Mouse (Mus musculus): Measurements from ENCODE around the gene Dapl1. TPM values are rescaled to one million over a fixed set of nuclear protein-coding genes. Genes with fewer than 3 reads are reported as not detected.

The Dapl1 gene
- polyA plus RNA-seq, 1 experiment: not detected

DNA sequence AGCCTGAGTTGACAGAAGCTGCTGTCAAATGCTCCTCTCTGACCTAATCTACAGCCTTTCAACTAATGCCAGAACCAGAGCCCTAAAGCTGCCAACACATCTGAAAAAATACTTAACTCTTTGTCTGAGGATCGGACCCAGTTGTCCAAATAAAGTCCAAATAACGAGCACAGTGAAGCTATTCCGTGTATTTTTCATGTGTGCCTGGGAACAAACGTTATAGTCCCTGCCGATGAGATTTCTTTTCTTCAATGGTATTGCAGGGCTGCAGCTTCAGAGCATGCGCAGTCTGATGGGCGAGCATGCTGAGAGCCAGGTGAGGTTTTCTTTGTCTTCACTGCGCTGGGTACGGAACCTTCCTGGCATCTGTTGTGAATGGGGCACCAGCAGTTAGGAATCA lies 44.6 kb upstream of the Dapl1 start:
- TF ChIP-seq MYOG (IDR thresholded peaks at IDR 0.05; ENCODE audit: control insufficient read depth in 1 of 3, insufficient read depth in 1 of 3, insufficient read length in 2 of 3, low read depth in 2 of 3) (no peak), MYOD1 (IDR thresholded peaks at IDR 0.05; ENCODE audit: control insufficient read depth in 1 of 3, insufficient read length in 2 of 3, low read depth in 2 of 3) (no peak), MAX (IDR thresholded peaks at IDR 0.05; ENCODE audit: low read depth) (no peak), TCF12 (IDR thresholded peaks at IDR 0.05; ENCODE audit: insufficient read depth, poor library complexity, severe bottlenecking) (no peak), E2F4 (IDR thresholded peaks at IDR 0.05; ENCODE audit: insufficient read depth) (no peak), REST (IDR thresholded peaks at IDR 0.05; ENCODE audit: insufficient read depth, insufficient read length) (no peak), TCF3 (IDR thresholded peaks at IDR 0.05; ENCODE audit: insufficient read length, low read depth) (no peak), SRF (IDR thresholded peaks at IDR 0.05; ENCODE audit: control insufficient read depth, insufficient read length, low read depth) (no peak), POLR2A (IDR thresholded peaks at IDR 0.05; ENCODE audit: insufficient read length, low read depth) (no peak), USF1 (IDR thresholded peaks at IDR 0.05; ENCODE audit: low read depth) (no peak), POLR2AphosphoS2 (IDR thresholded peaks at IDR 0.05; ENCODE audit: insufficient read length, low read depth) (no peak), CEBPB (IDR thresholded peaks at IDR 0.05; ENCODE audit: insufficient read depth, poor library complexity, severe bottlenecking) (no peak)

DNA sequence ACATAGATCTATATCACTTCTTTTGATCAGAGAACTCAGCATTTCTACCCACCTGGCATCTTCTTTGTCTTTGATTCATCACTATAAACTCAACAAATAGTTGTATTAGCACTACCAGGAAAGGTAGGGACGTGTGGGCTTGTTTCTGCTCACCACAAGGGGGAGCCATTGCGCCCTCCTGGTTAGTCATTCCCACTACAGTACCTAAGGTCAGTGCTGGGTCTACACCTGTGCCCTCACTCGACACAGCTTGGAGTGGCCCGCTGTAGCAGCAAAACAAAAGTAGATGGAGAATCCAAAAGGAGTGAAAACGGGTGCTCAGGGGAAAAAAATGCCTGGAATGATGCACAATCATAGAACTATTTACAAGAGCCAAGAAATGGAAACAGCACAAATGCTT lies 44.0 kb upstream of the Dapl1 start:
- TF ChIP-seq CEBPB (IDR thresholded peaks at IDR 0.05; ENCODE audit: insufficient read depth, poor library complexity, severe bottlenecking) (no peak), TCF12 (IDR thresholded peaks at IDR 0.05; ENCODE audit: insufficient read depth, poor library complexity, severe bottlenecking) (no peak), E2F4 (IDR thresholded peaks at IDR 0.05; ENCODE audit: insufficient read depth) (no peak), TCF3 (IDR thresholded peaks at IDR 0.05; ENCODE audit: insufficient read length, low read depth) (no peak), POLR2A (IDR thresholded peaks at IDR 0.05; ENCODE audit: insufficient read length, low read depth) (no peak), MYOG (IDR thresholded peaks at IDR 0.05; ENCODE audit: control insufficient read depth in 1 of 3, insufficient read depth in 1 of 3, insufficient read length in 2 of 3, low read depth in 2 of 3) (no peak), POLR2AphosphoS2 (IDR thresholded peaks at IDR 0.05; ENCODE audit: insufficient read length, low read depth) (no peak), REST (IDR thresholded peaks at IDR 0.05; ENCODE audit: insufficient read depth, insufficient read length) (no peak), MYOD1 (IDR thresholded peaks at IDR 0.05; ENCODE audit: control insufficient read depth in 1 of 3, insufficient read length in 2 of 3, low read depth in 2 of 3) (no peak), MAX (IDR thresholded peaks at IDR 0.05; ENCODE audit: low read depth) (no peak), SRF (IDR thresholded peaks at IDR 0.05; ENCODE audit: control insufficient read depth, insufficient read length, low read depth) (no peak)
- Histone ChIP-seq H3K27me3 (ENCODE audit: control insufficient read depth, insufficient read depth, insufficient read length) (no peaks in the 10 kb centered on the region), H3ac (ENCODE audit: control insufficient read depth, insufficient read length) (no peak overlapping the region), H3K79me2 (ENCODE audit: control insufficient read depth, insufficient read depth) (no peaks in the 10 kb centered on the region), H3K36me3 (ENCODE audit: control insufficient read depth, insufficient read depth) (no peaks in the 10 kb centered on the region), H3K4me3 (no peak overlapping the region), H3K4me2 (ENCODE audit: low read depth) (no peak overlapping the region)

More for the DNA sequence above, 44.6 kb upstream of the Dapl1 start:
- no peaks in the 10 kb centered on the region for H3K36me3 ChIP-seq (ENCODE audit: control insufficient read depth, insufficient read depth)
- H3K4me2 ChIP-seq (ENCODE audit: low read depth): no peak overlapping the region
- H3ac ChIP-seq (ENCODE audit: control insufficient read depth, insufficient read length): no peak overlapping the region
- H3K27me3 ChIP-seq (ENCODE audit: control insufficient read depth, insufficient read depth, insufficient read length): no peaks in the 10 kb centered on the region
- no peak overlapping the region for H3K4me3 ChIP-seq
- H3K79me2 ChIP-seq (ENCODE audit: control insufficient read depth, insufficient read depth): no peaks in the 10 kb centered on the region

- H3ac ChIP-seq (ENCODE audit: control insufficient read depth, insufficient read length): no peak overlapping the region
- H3K27me3 ChIP-seq (ENCODE audit: control insufficient read depth, insufficient read depth, insufficient read length): no peaks in the 10 kb centered on the region
- H3K4me2 ChIP-seq (ENCODE audit: low read depth): no peak overlapping the region
- no peaks in the 10 kb centered on the region for H3K36me3 ChIP-seq (ENCODE audit: control insufficient read depth, insufficient read depth)
- TF ChIP-seq SRF (IDR thresholded peaks at IDR 0.05; ENCODE audit: control insufficient read depth, insufficient read length, low read depth) (no peak), E2F4 (IDR thresholded peaks at IDR 0.05; ENCODE audit: insufficient read depth) (no peak)
- no peaks in the 10 kb centered on the region for H3K79me2 ChIP-seq (ENCODE audit: control insufficient read depth, insufficient read depth)
- H3K4me3 ChIP-seq: no peak overlapping the region
Observed at GRCm38 (mm10) chr2:59441681-59442080, 42.8 kb upstream of the Dapl1 start.

DNA sequence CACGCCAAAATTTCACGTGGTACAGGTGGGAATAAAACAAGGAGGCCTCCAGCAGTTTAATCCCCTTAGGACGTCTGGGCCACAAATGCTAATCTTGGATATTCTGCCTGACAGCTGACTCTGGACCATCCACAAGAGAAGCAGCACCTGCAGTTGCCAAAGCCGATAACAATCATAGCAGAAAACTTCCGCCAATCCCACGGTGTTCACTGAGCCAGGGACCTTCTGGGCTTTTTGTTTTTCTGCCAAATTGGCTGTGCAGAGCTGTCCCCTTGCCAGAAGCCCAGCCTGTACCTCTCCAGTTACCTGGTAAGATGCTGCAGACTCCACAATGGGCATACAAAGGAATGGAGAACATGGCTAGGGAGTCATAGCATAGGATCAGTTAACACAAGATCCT lies 37.8 kb upstream of the Dapl1 start:
- Histone ChIP-seq H3K36me3 (ENCODE audit: control insufficient read depth, insufficient read depth) (no peaks in the 10 kb centered on the region), H3ac (ENCODE audit: control insufficient read depth, insufficient read length) (no peak overlapping the region), H3K79me2 (ENCODE audit: control insufficient read depth, insufficient read depth) (no peaks in the 10 kb centered on the region), H3K4me3 (no peak overlapping the region), H3K4me2 (ENCODE audit: low read depth) (no peak overlapping the region), H3K27me3 (ENCODE audit: control insufficient read depth, insufficient read depth, insufficient read length) (no peaks in the 10 kb centered on the region)
- TF ChIP-seq TCF3 (IDR thresholded peaks at IDR 0.05; ENCODE audit: insufficient read length, low read depth) (no peak), POLR2AphosphoS2 (IDR thresholded peaks at IDR 0.05; ENCODE audit: insufficient read length, low read depth) (no peak), MYOD1 (IDR thresholded peaks at IDR 0.05; ENCODE audit: control insufficient read depth in 1 of 3, insufficient read length in 2 of 3, low read depth in 2 of 3) (no peak), USF1 (IDR thresholded peaks at IDR 0.05; ENCODE audit: low read depth) (no peak), CEBPB (IDR thresholded peaks at IDR 0.05; ENCODE audit: insufficient read depth, poor library complexity, severe bottlenecking) (no peak), MYOG (IDR thresholded peaks at IDR 0.05; ENCODE audit: control insufficient read depth in 1 of 3, insufficient read depth in 1 of 3, insufficient read length in 2 of 3, low read depth in 2 of 3) (no peak)

GRCm38 (mm10) chr2:59447712-59448111 lies 36.7 kb upstream of the Dapl1 start:
- Histone ChIP-seq H3K27me3 (ENCODE audit: control insufficient read depth, insufficient read depth, insufficient read length) (no peaks in the 10 kb centered on the region), H3K36me3 (ENCODE audit: control insufficient read depth, insufficient read depth) (no peaks in the 10 kb centered on the region), H3K4me3 (no peak overlapping the region), H3ac (ENCODE audit: control insufficient read depth, insufficient read length) (no peak overlapping the region), H3K79me2 (ENCODE audit: control insufficient read depth, insufficient read depth) (no peaks in the 10 kb centered on the region), H3K4me2 (ENCODE audit: low read depth) (no peak overlapping the region)
- no peak for TF ChIP-seq REST (IDR thresholded peaks at IDR 0.05; ENCODE audit: insufficient read depth, insufficient read length)
- no peak for TF ChIP-seq USF1 (IDR thresholded peaks at IDR 0.05; ENCODE audit: low read depth)
- TF ChIP-seq POLR2A (IDR thresholded peaks at IDR 0.05; ENCODE audit: insufficient read length, low read depth): no peak
- no peak for TF ChIP-seq TCF12 (IDR thresholded peaks at IDR 0.05; ENCODE audit: insufficient read depth, poor library complexity, severe bottlenecking)
- no peak for TF ChIP-seq MYOD1 (IDR thresholded peaks at IDR 0.05; ENCODE audit: control insufficient read depth in 1 of 3, insufficient read length in 2 of 3, low read depth in 2 of 3)
- TF ChIP-seq SRF (IDR thresholded peaks at IDR 0.05; ENCODE audit: control insufficient read depth, insufficient read length, low read depth): no peak
- no peak for TF ChIP-seq TCF3 (IDR thresholded peaks at IDR 0.05; ENCODE audit: insufficient read length, low read depth)
- no peak for TF ChIP-seq E2F4 (IDR thresholded peaks at IDR 0.05; ENCODE audit: insufficient read depth)
- TF ChIP-seq MAX (IDR thresholded peaks at IDR 0.05; ENCODE audit: low read depth): no peak
- TF ChIP-seq MYOG (IDR thresholded peaks at IDR 0.05; ENCODE audit: control insufficient read depth in 1 of 3, insufficient read depth in 1 of 3, insufficient read length in 2 of 3, low read depth in 2 of 3): no peak
- TF ChIP-seq CEBPB (IDR thresholded peaks at IDR 0.05; ENCODE audit: insufficient read depth, poor library complexity, severe bottlenecking): no peak
- no peak for TF ChIP-seq POLR2AphosphoS2 (IDR thresholded peaks at IDR 0.05; ENCODE audit: insufficient read length, low read depth)
